Mouse (Mus musculus) megakaryocyte-erythroid progenitor cell, adult 5-6 weeks (primary cell): ENCODE data around the gene Pxylp1. TPM values are rescaled to one million over a fixed set of nuclear protein-coding genes. Genes with fewer than 3 reads are reported as not detected.
"Not testable (repeated sequence)": the region's sequence is repeated elsewhere in the genome, so short reads cannot be mapped to it uniquely, and the experiment has no call there.

Source experiments
- ATAC-seq: replicated peaks from 2 replicates; pipeline ENCODE4 v1.8.0; 2016; ENCODE audit warnings: mild to moderate bottlenecking, inconsistent platforms; ENCODE audit not compliant: severe bottlenecking, poor library complexity, low FRiP score, low TSS enrichment
- total RNA-seq, 2 experiments: library from RNA; stranded (forward) in 1 of 2; stranded (reverse) in 1 of 2; fragments of 200-1000, 215-1000 nt in 1 of 2; fragments of >200 nt in 1 of 2; fragmentation: Nextera tagmentation in 1 of 2; gene quantifications; 2 replicates each; pipeline ENCODE4 v1.2.3; 2014 to 2017

The Pxylp1 gene
- 1.9 and 2.5 TPM in 2 replicates for total RNA-seq (2014; fragmentation: Nextera tagmentation)
- total RNA-seq (2017), result 1.4 and 5.2 TPM in 2 replicates

DNA sequence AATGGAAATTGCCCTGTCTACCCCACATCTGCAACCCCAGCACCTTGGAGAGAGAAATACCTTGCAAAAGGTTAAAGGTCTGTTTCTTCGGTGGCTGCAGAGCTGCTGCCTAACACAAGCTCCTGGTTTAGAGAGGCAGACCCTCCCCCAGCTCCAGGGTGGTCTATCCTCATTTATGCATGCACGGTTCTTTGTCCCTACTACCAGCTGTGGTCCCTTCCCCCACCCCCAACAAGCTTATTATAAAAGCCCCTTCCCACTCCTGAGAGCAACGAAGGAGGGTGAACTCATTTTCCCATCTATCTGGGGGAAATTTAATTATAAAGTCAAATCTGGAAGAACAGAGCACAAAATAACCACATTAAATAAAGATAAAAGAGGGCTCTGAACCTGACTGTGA is at the start of gene Pxylp1:
Gene Pxylp1, minus strand, starts transcription at position 124 of the 400 bp plus-strand sequence.
- no peak for ATAC-seq

GRCm38 (mm10) chr9:96938887-96939286 is 46.4 kb upstream of the Pxylp1 start:
- no peak for ATAC-seq

DNA sequence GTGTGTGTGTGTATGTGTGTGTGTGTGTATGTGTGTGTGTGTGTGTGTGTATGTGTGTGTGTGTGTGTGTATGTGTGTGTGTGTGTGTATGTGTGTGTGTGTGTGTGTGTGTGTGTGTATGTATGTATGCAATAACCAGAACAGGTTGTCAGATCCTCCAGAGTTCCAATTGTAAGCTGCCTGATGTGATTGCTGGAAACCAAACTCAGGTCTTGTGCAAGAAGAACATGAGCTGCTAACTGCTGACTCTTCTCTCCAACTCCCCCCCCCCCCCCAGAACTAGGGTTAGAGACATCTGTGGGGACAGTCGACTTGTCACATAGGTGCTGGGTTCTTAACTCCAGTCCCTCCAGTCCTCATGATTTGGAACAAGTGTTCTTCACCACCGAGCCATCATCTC is 44.0 kb upstream of the Pxylp1 start:
- not testable (repeated sequence) for ATAC-seq

GRCm38 (mm10) chr9:96935556-96936300 is 43.3 kb upstream of the Pxylp1 start:
- no peak for ATAC-seq

- no peak for ATAC-seq
Observed at GRCm38 (mm10) chr9:96934816-96935215, 42.3 kb upstream of the Pxylp1 start.

- ATAC-seq, result no peak
Observed at GRCm38 (mm10) chr9:96932751-96933150, 40.3 kb upstream of the Pxylp1 start.

GRCm38 (mm10) chr9:96923577-96924316 is 31.3 kb upstream of the Pxylp1 start:
- ATAC-seq, result no peak

DNA sequence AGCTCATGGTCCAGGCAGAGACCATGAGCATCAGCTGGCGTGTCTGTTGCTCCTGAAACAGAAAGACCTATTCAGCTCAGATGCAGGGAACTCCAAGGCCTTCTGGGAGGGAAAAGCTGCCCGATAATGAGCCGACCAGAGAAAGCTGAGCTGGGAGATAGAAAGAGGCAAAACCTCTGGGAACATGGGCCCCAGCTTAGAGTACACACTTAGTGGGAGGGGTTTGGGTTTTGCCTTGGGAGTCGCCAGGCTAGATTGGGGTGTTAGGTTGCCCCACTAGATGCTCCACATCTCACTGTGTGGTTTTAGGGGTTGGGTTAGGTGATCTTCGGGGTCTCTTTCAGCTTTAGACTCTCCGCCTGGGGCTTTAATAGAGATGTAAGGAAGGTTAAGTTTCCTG is 30.6 kb upstream of the Pxylp1 start:
- ATAC-seq, result no peak

DNA sequence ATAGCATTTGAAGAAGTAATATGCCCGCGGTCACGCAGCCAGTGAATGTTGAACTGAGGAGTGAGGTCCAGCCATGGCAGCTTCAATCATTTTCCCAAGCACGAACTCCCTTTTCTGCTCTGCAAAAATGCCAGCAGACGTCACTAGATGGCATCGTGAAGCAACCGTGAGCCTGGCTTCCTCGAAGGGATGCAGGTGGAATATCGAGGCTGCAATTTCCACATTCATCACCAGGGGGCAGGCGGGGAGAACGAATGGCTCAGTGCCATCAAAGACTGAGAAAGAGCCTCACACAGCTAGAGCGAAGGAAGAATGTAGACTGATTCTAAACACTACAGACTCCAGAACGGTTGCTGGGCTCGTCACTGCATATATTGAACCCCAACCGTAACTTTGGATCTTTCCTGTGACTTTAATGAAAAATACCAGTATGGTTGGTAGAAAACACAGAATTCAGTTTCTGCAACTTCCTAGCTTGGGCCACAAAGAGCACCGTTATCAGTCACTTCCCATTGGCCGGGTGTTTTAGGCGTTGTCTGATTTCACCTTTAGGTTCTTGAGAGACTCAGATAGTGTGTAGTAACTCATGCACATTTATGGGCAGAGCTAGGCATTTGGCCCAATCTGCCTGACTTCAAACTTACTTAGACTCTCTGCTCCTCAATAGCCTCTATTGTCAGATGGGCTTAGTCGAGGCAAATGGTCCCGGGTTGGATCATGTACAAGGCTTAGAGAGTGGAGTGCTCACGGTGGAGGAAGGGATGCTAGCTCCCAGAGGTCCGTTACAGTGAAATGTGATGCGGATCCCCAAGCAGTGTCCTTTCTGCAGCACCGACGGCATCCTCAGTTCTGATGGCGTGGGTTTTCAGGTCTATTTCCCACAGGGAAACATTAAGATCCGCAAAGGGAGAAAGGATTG is 24.4 kb upstream of the Pxylp1 start:
- peak; percentile 97 for ATAC-seq

GRCm38 (mm10) chr9:96916076-96916475 is 23.6 kb upstream of the Pxylp1 start:
- no peak for ATAC-seq

- no peak for ATAC-seq
Observed at GRCm38 (mm10) chr9:96914851-96915250, 22.4 kb upstream of the Pxylp1 start.

DNA sequence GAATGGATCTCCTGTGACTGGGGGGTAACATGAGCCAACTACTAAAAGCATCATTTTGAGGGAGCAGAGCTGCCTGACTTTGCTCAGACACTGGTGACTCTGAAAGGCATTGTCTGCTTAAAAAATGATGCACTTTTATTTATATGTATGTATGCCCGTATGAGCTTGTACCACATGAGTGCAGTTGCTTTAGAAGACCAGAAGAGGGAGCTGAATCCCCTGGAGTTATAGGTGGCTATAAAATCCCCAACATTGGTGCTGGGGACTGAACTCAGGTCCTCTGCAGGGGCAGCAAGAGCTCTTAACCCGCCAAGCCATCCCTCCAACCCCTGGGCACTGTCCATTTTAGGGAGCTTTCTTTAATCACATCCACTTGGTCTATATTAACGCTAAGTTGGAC is 21.5 kb upstream of the Pxylp1 start:
- ATAC-seq, result no peak

DNA sequence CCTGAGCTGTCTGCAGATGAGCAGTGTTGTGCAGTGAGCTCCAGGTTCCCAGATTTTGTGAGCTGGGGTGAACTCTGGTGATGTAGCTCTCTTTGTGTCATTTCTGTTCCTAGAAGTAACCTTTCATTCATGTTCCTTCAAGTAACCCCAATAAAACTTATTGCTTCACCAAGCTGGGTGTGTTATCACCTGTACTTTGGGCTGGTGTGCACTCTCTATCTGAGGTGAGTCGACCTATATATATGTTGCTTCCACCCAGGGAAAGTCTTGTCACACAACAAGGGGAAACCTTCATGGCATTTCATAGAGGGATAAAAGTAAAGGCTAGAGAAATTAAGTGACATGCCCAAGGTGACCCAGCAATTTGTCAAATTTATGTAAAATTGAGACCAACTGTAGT is 17.0 kb upstream of the Pxylp1 start:
- ATAC-seq, result no peak

DNA sequence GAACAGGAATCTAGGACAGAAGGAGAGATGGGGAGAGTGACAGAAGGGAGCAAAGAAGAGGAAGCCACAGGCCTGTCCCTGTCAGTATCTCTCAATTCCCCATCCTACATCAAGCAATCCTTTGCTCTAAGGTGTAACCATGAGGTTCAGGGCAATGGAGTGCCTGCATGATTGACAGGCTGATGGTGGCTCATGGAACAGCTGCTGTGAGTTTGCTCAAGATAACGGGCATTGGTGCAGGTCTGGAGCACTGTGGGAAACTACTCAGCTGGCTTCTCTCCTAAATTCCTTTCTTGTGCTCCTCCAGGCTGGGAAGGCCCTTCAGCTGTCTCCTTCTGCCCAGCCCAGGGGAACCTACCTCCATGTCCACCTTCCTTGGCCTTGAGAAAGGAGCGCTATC is 16.3 kb upstream of the Pxylp1 start:
- ATAC-seq, result 0 out of 2 replicates have a peak, but pooled peaks have one; percentile 37

DNA sequence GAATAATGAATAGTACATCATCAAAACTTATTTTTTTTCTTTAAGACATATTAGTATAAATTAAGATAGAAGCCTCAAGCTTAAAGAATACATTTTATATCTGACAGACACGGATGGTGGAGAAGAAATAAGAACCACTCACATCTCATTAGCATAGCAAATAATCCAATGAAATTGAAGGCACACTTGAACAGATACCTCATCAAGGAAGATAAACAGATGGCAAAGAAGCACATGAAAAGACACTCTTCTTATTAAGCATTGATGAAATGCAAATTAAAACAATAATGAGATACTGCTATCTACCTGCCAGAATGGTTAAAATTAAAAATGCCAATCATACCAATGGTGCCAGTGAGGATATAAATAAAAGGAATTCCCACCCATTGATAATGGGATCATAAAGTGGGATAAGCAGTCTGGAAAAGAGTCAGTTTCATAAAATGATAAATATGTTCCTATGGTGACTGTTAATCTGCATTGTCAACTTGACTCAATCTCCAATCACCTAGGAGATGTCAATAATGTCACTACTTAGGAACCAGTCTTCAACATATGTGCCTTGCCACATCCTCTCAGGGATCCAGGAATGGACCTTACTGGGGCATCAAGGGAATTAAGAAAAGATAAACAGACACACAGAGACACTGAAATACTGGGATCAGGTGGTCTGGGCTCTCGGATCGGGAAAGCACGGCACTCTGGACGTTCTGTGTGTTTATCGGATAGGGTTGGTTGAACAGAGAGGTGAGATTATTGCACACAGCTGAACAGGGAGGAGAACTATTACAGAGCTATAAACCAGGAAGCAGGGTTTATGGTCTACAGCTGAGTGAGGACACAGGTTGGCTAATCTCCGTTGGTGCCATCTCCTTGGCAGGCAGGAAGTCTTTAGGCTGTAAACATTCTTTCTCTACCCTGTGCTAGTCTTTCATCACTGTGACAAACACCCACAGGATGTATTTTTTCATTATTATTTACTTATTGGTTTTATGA is 12.2 kb upstream of the Pxylp1 start:
- no peak for ATAC-seq

DNA sequence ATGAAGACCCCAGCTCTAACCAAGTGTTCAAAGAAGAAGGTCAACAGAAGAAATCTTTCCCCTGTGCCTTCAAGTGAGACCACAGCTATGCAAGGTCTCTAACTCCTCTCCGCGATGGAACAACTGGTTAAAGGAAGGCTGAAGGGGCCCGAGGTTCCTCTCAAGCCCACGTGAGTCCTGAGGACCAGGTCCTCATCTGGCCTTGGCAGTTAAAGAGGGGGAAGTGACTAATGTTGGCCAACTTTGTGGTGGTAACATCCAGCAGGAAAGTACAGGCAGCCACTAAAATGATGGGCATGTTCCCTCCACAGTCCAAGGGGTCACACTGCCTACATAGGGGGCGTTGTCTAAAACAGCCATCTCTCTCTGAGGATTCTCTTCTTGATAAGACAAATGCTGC is 7.2 kb upstream of the Pxylp1 start:
- ATAC-seq, result no peak

GRCm38 (mm10) chr9:96899004-96899403 is 6.5 kb upstream of the Pxylp1 start:
- no peak for ATAC-seq

- ATAC-seq, result no peak
Observed at GRCm38 (mm10) chr9:96896690-96897089, 4.2 kb upstream of the Pxylp1 start.

DNA sequence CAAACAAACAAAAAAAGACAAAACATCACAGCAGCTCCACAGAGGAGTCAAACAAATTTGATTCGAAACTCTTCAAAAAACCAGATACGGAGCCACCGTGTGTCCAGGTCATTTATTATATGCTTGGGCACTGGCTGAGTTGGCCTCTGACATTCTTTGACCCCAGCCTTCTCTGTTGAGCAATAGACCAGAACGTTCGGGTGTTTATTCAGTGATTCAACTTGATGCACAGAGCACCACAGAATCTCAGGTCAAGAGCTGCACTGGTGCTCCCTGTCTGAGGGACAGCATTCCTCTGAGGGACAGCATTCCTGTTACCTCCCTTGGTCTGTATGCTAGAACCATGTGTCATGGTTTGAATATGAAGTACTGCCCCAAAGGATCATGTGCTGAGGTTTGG is 1.1 kb upstream of the Pxylp1 start:
- no peak for ATAC-seq
